Mouse (Mus musculus): ENCODE measurements around the gene Sipa1l2. TPM values are rescaled to one million over a fixed set of nuclear protein-coding genes. Genes with fewer than 3 reads are reported as not detected.

Gene Sipa1l2
- polyA plus RNA-seq, 1 experiment from 2014 or later, result 25.1 TPM

DNA sequence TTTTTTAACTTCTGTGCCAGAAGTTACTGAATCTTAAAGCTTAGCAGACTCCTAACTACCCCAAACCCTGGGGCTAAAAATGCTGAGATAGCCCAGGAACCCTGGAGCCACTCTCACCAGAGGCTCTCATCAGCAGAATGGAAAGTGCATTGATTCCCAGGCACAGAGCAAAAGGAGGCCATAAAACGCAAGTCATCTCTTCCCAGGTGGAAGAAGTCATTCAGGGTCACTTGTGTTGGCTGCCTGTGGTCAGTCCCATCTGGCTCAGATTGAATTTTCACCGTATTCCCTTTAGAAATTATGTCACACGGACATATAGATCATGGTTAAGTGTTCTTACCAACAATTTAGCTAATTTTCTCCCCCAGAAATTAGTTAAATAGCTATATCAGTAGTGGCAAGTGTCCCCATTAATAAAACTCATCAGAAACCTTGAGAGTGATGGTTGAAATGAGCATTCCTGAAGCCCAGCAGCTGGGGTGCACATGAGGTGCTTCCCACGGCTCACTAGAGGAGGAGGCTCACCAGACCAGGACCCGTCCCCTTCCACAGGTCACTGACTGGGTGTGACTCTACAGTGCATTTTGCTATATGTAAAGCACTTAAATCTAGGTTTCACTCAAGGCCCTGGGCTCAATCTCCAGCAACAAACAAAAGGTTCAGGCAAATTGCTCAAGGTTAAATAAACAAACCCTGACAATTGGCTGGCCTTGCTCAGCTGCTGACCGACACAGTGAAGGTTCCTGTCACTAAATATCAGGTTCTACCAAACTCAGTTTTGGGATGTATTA, 53.3 kb downstream of the Sipa1l2 start:
- Histone ChIP-seq H3K36me3 (ENCODE audit: control insufficient read depth, insufficient read depth, low read length) (no peaks in the 10 kb centered on the region), H3K9ac (replicated peaks; ENCODE audit: low read length) (no peak overlapping the region), H3K27me3 (ENCODE audit: control insufficient read depth, insufficient read depth, low read length) (no peaks in the 10 kb centered on the region), H3K4me3 (replicated peaks; ENCODE audit: low read depth, low read length) (no peak overlapping the region), H3K27ac (replicated peaks; ENCODE audit: low read depth, low read length) (no peak overlapping the region), H3K4me2 (ENCODE audit: low read length) (no peak overlapping the region), H3K4me1 (ENCODE audit: control insufficient read depth, insufficient read depth, low read length) (peaks cover 34% of the 10 kb centered on the region), H3K9me3 (ENCODE audit: control insufficient read depth, low read length) (no peaks in the 10 kb centered on the region)
- ATAC-seq (ENCODE audit: low FRiP score, low TSS enrichment) (no peak), DNase-seq (no peak)
- WGBS, result 81% methylated on average over 6 of the region's 6 CpGs

- H3K36me3 ChIP-seq (ENCODE audit: control insufficient read depth, insufficient read depth, low read length), result no peaks in the 10 kb centered on the region
- H3K4me2 ChIP-seq (ENCODE audit: low read length), result no peak overlapping the region
- H3K9ac ChIP-seq (replicated peaks; ENCODE audit: low read length), result no peak overlapping the region
- DNase-seq (no peak), ATAC-seq (ENCODE audit: low FRiP score, low TSS enrichment) (no peak)
- WGBS, result 48% methylated on average over 8 of the region's 8 CpGs
- H3K27ac ChIP-seq (replicated peaks; ENCODE audit: low read depth, low read length), result no peak overlapping the region
- H3K4me1 ChIP-seq (ENCODE audit: control insufficient read depth, insufficient read depth, low read length), result peaks cover 32% of the 10 kb centered on the region
- no peak overlapping the region for H3K4me3 ChIP-seq (replicated peaks; ENCODE audit: low read depth, low read length)
- H3K9me3 ChIP-seq (ENCODE audit: control insufficient read depth, low read length), result no peaks in the 10 kb centered on the region
- no peaks in the 10 kb centered on the region for H3K27me3 ChIP-seq (ENCODE audit: control insufficient read depth, insufficient read depth, low read length)
Observed at GRCm38 (mm10) chr8:125515665-125516064, 53.9 kb downstream of the Sipa1l2 start.

DNA sequence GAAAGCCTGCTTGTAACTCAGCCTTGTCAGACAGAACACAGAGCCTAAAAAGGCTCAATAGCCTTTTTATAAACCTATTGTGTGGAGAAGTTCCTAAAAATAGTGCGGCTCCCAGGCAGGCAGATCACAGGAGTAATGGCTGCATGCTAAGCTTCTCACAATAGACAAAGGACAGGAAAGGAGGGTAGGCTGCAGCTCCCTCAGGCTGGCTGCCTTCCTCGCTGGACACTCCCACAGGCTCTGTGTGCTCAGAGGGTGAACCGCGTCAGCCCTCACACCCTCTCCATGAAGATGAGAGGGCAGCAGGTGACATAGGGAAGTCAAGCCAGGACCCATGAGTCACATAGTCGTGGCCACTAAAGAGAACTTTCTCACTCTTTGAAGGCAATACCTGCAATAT, 55.7 kb downstream of the Sipa1l2 start:
- no peaks in the 10 kb centered on the region for H3K36me3 ChIP-seq (ENCODE audit: control insufficient read depth, insufficient read depth, low read length)
- DNase-seq (peak; percentile 53), ATAC-seq (ENCODE audit: low FRiP score, low TSS enrichment) (no peak)
- H3K9ac ChIP-seq (replicated peaks; ENCODE audit: low read length), result no peak overlapping the region
- no peak overlapping the region for H3K4me3 ChIP-seq (replicated peaks; ENCODE audit: low read depth, low read length)
- WGBS, result 8% methylated on average over 5 of the region's 5 CpGs
- H3K27me3 ChIP-seq (ENCODE audit: control insufficient read depth, insufficient read depth, low read length), result no peaks in the 10 kb centered on the region
- no peaks in the 10 kb centered on the region for H3K9me3 ChIP-seq (ENCODE audit: control insufficient read depth, low read length)
- H3K4me1 ChIP-seq (ENCODE audit: control insufficient read depth, insufficient read depth, low read length), result peaks cover 48% of the 10 kb centered on the region
- H3K27ac ChIP-seq (replicated peaks; ENCODE audit: low read depth, low read length), result peak overlapping the region; percentile 58
- H3K4me2 ChIP-seq (ENCODE audit: low read length), result no peak overlapping the region

DNA sequence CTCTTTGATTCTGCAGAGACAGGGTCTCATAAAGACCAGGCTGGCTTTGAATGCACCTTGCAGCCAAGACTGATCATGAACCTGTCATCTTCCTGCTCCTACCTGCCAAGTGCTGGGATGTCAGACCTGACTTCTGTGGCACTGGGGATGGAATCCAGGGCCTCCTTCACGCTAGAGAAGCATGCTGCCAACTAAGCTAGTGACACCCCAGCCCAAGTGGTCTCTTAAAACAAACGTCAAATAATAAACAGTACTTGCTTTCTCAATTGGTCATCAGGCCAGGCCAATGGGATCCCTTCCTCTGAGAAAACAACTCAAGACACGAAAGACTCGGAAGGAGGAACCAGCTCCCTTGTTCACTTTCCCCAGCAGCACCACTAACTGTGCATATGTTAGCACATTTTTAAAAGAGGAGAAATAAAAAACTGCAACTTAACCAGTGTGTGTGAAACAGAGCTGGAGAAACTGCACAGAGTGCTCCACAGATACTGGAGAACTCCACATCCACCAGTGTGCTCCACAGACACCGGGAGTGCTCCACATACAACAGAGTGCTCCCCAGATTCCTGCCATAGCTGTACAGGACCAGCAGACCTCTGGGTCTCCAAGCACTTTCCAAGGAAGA, 56.3 kb downstream of the Sipa1l2 start:
- no peak for DNase-seq
- peak overlapping the region; percentile 58 for H3K27ac ChIP-seq (replicated peaks; ENCODE audit: low read depth, low read length)
- peaks cover 52% of the 10 kb centered on the region for H3K4me1 ChIP-seq (ENCODE audit: control insufficient read depth, insufficient read depth, low read length)
- 51% methylated on average over 5 of the region's 5 CpGs for WGBS
- no peaks in the 10 kb centered on the region for H3K36me3 ChIP-seq (ENCODE audit: control insufficient read depth, insufficient read depth, low read length)
- H3K9ac ChIP-seq (replicated peaks; ENCODE audit: low read length), result no peak overlapping the region
- H3K27me3 ChIP-seq (ENCODE audit: control insufficient read depth, insufficient read depth, low read length), result no peaks in the 10 kb centered on the region
- no peak overlapping the region for H3K4me3 ChIP-seq (replicated peaks; ENCODE audit: low read depth, low read length)
- no peak for ATAC-seq (ENCODE audit: low FRiP score, low TSS enrichment)
- H3K9me3 ChIP-seq (ENCODE audit: control insufficient read depth, low read length), result no peaks in the 10 kb centered on the region
- no peak overlapping the region for H3K4me2 ChIP-seq (ENCODE audit: low read length)

- Histone ChIP-seq H3K27me3 (ENCODE audit: control insufficient read depth, insufficient read depth, low read length) (no peaks in the 10 kb centered on the region), H3K36me3 (ENCODE audit: control insufficient read depth, insufficient read depth, low read length) (no peaks in the 10 kb centered on the region), H3K4me2 (ENCODE audit: low read length) (no peak overlapping the region), H3K4me3 (replicated peaks; ENCODE audit: low read depth, low read length) (no peak overlapping the region), H3K9me3 (ENCODE audit: control insufficient read depth, low read length) (no peaks in the 10 kb centered on the region), H3K27ac (replicated peaks; ENCODE audit: low read depth, low read length) (no peak overlapping the region), H3K9ac (replicated peaks; ENCODE audit: low read length) (no peak overlapping the region), H3K4me1 (ENCODE audit: control insufficient read depth, insufficient read depth, low read length) (peaks cover 58% of the 10 kb centered on the region)
- WGBS, result 95% methylated on average over 1 of the region's 1 CpGs
- ATAC-seq (ENCODE audit: low FRiP score, low TSS enrichment) (no peak), DNase-seq (no peak)
Observed at GRCm38 (mm10) chr8:125512561-125512960, 57.0 kb downstream of the Sipa1l2 start.

DNA sequence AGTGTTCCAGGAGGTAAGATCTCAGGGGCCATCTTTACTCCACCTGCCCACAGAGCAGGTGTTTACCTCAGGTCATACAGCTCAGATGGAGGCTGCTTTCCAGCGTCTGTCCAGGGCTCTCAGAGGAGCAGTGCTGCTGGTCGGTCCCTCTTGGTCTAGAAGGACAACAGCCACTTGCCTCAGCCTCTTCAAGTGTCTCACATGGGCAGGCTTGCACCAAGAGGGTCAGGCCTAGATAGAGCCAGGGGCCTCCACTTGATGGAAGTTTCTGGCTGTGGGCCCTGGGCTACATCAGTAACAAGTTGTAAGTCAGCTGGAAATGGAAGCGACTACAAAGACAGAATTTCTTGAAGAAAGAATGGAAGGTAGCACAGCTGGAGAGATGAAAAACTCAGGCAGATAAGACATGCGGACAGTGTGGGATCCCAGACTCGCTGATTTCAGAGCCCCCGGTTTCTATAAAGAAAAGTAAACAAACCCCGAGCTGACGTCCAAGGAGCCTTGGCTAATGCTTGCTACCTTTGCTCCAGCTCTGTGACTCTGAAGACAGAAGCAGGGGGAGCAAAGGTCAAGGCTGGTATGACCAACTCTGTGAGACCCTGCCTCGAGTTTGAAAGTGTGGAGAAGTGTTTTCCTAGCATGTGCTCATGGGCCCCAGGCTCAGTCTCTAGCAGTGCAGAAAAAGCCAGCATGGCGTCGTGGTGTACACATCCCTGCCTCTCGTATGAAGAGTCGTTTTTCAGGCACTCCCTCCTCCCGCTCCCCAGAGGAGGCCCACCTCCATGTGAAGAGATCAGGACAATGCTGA, 58.5 kb downstream of the Sipa1l2 start:
- Histone ChIP-seq H3K36me3 (ENCODE audit: control insufficient read depth, insufficient read depth, low read length) (no peaks in the 10 kb centered on the region), H3K9me3 (ENCODE audit: control insufficient read depth, low read length) (no peaks in the 10 kb centered on the region), H3K27me3 (ENCODE audit: control insufficient read depth, insufficient read depth, low read length) (no peaks in the 10 kb centered on the region), H3K4me3 (replicated peaks; ENCODE audit: low read depth, low read length) (no peak overlapping the region), H3K9ac (replicated peaks; ENCODE audit: low read length) (no peak overlapping the region), H3K27ac (replicated peaks; ENCODE audit: low read depth, low read length) (no peak overlapping the region), H3K4me1 (ENCODE audit: control insufficient read depth, insufficient read depth, low read length) (peaks cover 65% of the 10 kb centered on the region), H3K4me2 (ENCODE audit: low read length) (no peak overlapping the region)
- ATAC-seq (ENCODE audit: low FRiP score, low TSS enrichment) (no peak), DNase-seq (no peak)
- 75% methylated on average over 14 of the region's 14 CpGs for WGBS

- H3K4me1 ChIP-seq (ENCODE audit: control insufficient read depth, insufficient read depth, low read length), result peaks cover 70% of the 10 kb centered on the region
- H3K27ac ChIP-seq (replicated peaks; ENCODE audit: low read depth, low read length), result peak overlapping the region; percentile 45; the same call in 1 of the 2 replicates
- no peak overlapping the region for H3K4me2 ChIP-seq (ENCODE audit: low read length)
- no peak overlapping the region for H3K4me3 ChIP-seq (replicated peaks; ENCODE audit: low read depth, low read length)
- H3K9ac ChIP-seq (replicated peaks; ENCODE audit: low read length), result no peak overlapping the region
- WGBS, result 15% methylated on average over 4 of the region's 4 CpGs
- no peaks in the 10 kb centered on the region for H3K9me3 ChIP-seq (ENCODE audit: control insufficient read depth, low read length)
- DNase-seq (peak; percentile 85), ATAC-seq (ENCODE audit: low FRiP score, low TSS enrichment) (peak; percentile 61; the same call in 1 of the 2 replicates)
- H3K36me3 ChIP-seq (ENCODE audit: control insufficient read depth, insufficient read depth, low read length), result no peaks in the 10 kb centered on the region
- no peaks in the 10 kb centered on the region for H3K27me3 ChIP-seq (ENCODE audit: control insufficient read depth, insufficient read depth, low read length)
Observed at GRCm38 (mm10) chr8:125509776-125510175, 59.8 kb downstream of the Sipa1l2 start.

DNA sequence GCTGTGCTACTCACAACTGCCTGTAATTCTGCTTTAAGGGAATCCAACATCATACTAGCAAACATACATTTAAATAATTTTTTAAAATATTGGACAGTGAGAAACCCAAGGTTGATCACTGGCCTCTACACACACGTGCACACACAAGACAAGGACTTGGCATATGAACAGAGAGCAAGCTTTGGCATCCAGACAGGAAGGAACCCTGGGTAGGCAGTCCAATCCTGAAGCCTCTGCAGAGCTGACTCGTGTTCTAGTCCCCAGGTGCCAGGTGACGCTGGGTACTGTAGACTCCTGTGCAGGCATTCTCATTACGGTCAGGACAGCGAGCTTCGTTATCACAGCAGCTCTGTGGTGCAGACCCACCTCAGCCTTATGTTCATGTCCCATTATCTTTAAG, 60.4 kb downstream of the Sipa1l2 start:
- 59% methylated on average over 6 of the region's 6 CpGs for WGBS
- ATAC-seq (ENCODE audit: low FRiP score, low TSS enrichment) (0 out of 2 replicates have a peak, but pooled peaks have one; percentile 35), DNase-seq (no peak)
- Histone ChIP-seq H3K36me3 (ENCODE audit: control insufficient read depth, insufficient read depth, low read length) (no peaks in the 10 kb centered on the region), H3K27ac (replicated peaks; ENCODE audit: low read depth, low read length) (0 out of 2 replicates have a peak overlapping the region, but pooled peaks have one; percentile 5), H3K4me1 (ENCODE audit: control insufficient read depth, insufficient read depth, low read length) (peaks cover 71% of the 10 kb centered on the region), H3K4me2 (ENCODE audit: low read length) (no peak overlapping the region), H3K9me3 (ENCODE audit: control insufficient read depth, low read length) (no peaks in the 10 kb centered on the region), H3K4me3 (replicated peaks; ENCODE audit: low read depth, low read length) (no peak overlapping the region), H3K9ac (replicated peaks; ENCODE audit: low read length) (no peak overlapping the region), H3K27me3 (ENCODE audit: control insufficient read depth, insufficient read depth, low read length) (no peaks in the 10 kb centered on the region)
